Mouse (Mus musculus) MEL (cell line): ENCODE data around the gene Zcchc10. TPM values are rescaled to one million over a fixed set of nuclear protein-coding genes. Genes with fewer than 3 reads are reported as not detected.
A peak's percentile ranks its signal among the peaks of the same experiment; 100 is the strongest.
"Not testable (repeated sequence)": the region's sequence is repeated elsewhere in the genome, so short reads cannot be mapped to it uniquely, and the experiment has no call there.

Experiments used
- DNase-seq: peaks from one replicate; pipeline ENCODE4 v3.0.0; 2011; ENCODE audit warnings: low read depth, low spot score
- H3K27ac ChIP-seq: 2 replicates; pipeline ENCODE4 v1.5.1; 2012; ENCODE audit warnings: low read depth, mild to moderate bottlenecking, control low read depth, low read length, moderate library complexity; ENCODE audit not compliant: control insufficient read depth
- H3K27me3 ChIP-seq, 2 experiments: fragments of 150-350 bp in 1 of 2; sonication (generic) in 1 of 2; 2 replicates each; pipeline ENCODE4 v1.6.1; 2012; ENCODE audit warnings: low read length in 2 of 2, mild to moderate bottlenecking in 2 of 2, improper control_type of control experiment in 1 of 2, moderate library complexity in 1 of 2; ENCODE audit not compliant: insufficient read depth in 2 of 2, control insufficient read depth in 1 of 2
- H3K36me3 ChIP-seq, 2 experiments: 2 replicates each; pipeline ENCODE4 v1.6.1; 2012 to 2014; ENCODE audit warnings: low read length in 2 of 2, improper control_type of control experiment in 1 of 2, inconsistent platforms in 1 of 2, mild to moderate bottlenecking in 1 of 2; ENCODE audit not compliant: insufficient read depth in 2 of 2, control insufficient read depth in 1 of 2
- H3K4me1 ChIP-seq, 2 experiments: fragments of 150-350 bp in 1 of 2; sonication (generic) in 1 of 2; 2 replicates each; pipeline ENCODE4 v1.6.1; 2012; ENCODE audit warnings: low read length in 2 of 2, improper control_type of control experiment in 1 of 2, mild to moderate bottlenecking in 1 of 2; ENCODE audit not compliant: insufficient read depth in 2 of 2, control insufficient read depth in 1 of 2
- H3K4me3 ChIP-seq, 2 experiments: fragments of 150-350 bp in 1 of 2; sonication (generic) in 1 of 2; 2 replicates each; pipeline ENCODE4 v1.5.1; 2012; ENCODE audit warnings: low read depth in 2 of 2, low read length in 2 of 2, mild to moderate bottlenecking in 2 of 2, moderate library complexity in 2 of 2, control low read depth in 1 of 2, improper control_type of control experiment in 1 of 2; ENCODE audit not compliant: control insufficient read depth in 1 of 2, insufficient read depth in 1 of 2
- H3K79me2 ChIP-seq: 2 replicates; pipeline ENCODE4 v1.6.1; 2012; ENCODE audit warnings: mild to moderate bottlenecking, low read length, moderate library complexity; ENCODE audit not compliant: control insufficient read depth, poor library complexity, insufficient read depth
- H3K9ac ChIP-seq: 2 replicates; pipeline ENCODE4 v1.6.1; 2012; ENCODE audit warnings: low read depth, mild to moderate bottlenecking, control low read depth, low read length, moderate library complexity; ENCODE audit not compliant: control insufficient read depth, poor library complexity, severe bottlenecking
- H3K9me3 ChIP-seq: fragments of 150-350 bp; sonication (generic); replicated peaks from 2 replicates; pipeline ENCODE4 v1.6.1; 2012; ENCODE audit warnings: mild to moderate bottlenecking, low read length, improper control_type of control experiment, moderate library complexity; ENCODE audit not compliant: insufficient read depth
- BHLHE40 ChIP-seq: IDR thresholded peaks from 2 replicates; pipeline ENCODE4 v1.6.1; 2012; ENCODE audit warnings: low read depth, mild to moderate bottlenecking, inconsistent platforms, low read length, improper control_type of control experiment, borderline replicate concordance
- EP300 ChIP-seq, 2 experiments: IDR thresholded peaks; 2 replicates each; pipeline ENCODE4 v1.6.1; 2011; ENCODE audit warnings: improper control_type of control experiment in 2 of 2, low read length in 2 of 2, low read depth in 1 of 2, mild to moderate bottlenecking in 1 of 2
- HCFC1 ChIP-seq: IDR thresholded peaks from 2 replicates; pipeline ENCODE4 v1.6.1; 2012; ENCODE audit warnings: low read depth, mild to moderate bottlenecking, inconsistent platforms, low read length, improper control_type of control experiment, moderate library complexity
- MAX ChIP-seq: IDR thresholded peaks from 2 replicates; pipeline ENCODE4 v1.6.1; 2011; ENCODE audit warnings: low read length, improper control_type of control experiment
- MAZ ChIP-seq: IDR thresholded peaks from 2 replicates; pipeline ENCODE4 v1.6.1; 2012; ENCODE audit warnings: low read depth, mild to moderate bottlenecking, inconsistent platforms, low read length, improper control_type of control experiment
- MYB ChIP-seq: IDR thresholded peaks from 2 replicates; pipeline ENCODE4 v1.6.1; 2011; ENCODE audit warnings: mild to moderate bottlenecking, low read depth, low read length, improper control_type of control experiment
- RAD21 ChIP-seq: IDR thresholded peaks from 2 replicates; pipeline ENCODE4 v1.6.1; 2011; ENCODE audit warnings: mild to moderate bottlenecking, low read depth, low read length, improper control_type of control experiment
- RCOR1 ChIP-seq: IDR thresholded peaks from 2 replicates; pipeline ENCODE4 v1.6.1; 2012; ENCODE audit warnings: low read depth, mild to moderate bottlenecking, inconsistent platforms, low read length, improper control_type of control experiment
- SIN3A ChIP-seq: IDR thresholded peaks from 2 replicates; pipeline ENCODE4 v1.6.1; 2012; ENCODE audit warnings: low read length, improper control_type of control experiment, inconsistent platforms
- USF1 ChIP-seq: IDR thresholded peaks from 2 replicates; pipeline ENCODE4 v1.6.1; 2014; ENCODE audit warnings: low read depth, mild to moderate bottlenecking, inconsistent platforms, low read length, improper control_type of control experiment, moderate library complexity
- polyA plus RNA-seq, 2 experiments: library from polyadenylated mRNA; stranded (reverse) in 1 of 2; unstranded in 1 of 2; fragments of >175 nt in 1 of 2; fragments of >200 nt in 1 of 2; gene quantifications; 2 replicates each; pipeline versions ENCODE4 v1.2.1 to v1.2.4; 2012; ENCODE audit warnings: low replicate concordance in 2 of 2, low read depth in 1 of 2; ENCODE audit not compliant: insufficient read length in 2 of 2, insufficient read depth in 1 of 2, missing spikeins in 1 of 2
- total RNA-seq: library from RNA; depleted of rRNA; stranded (reverse); fragments of 300-350 nt; gene quantifications from 2 replicates; pipeline ENCODE4 v1.2.3, GENCODE M21; 2012

The Zcchc10 gene
- total and polyA plus RNA-seq, 3 experiments: 11.6 to 169 (median 36.2) TPM

DNA sequence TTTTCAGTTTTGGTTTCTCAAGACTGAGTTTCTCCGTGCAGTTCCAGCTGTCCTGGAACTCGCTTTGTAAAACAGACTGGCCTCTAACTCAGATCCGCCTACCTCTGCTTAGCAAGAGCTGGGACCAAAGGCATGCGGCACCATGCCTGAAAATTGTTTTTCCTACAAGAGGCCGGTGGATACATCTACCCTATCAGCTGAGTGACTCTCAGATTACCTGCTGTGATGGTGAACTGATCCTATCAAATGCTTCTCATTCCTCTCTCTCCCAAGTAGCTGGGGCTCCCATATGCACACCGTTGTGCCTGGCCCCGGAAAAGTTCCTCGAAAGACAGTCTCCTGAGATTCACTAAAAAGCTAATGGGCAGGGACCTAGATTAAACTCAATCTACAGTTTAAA is 13.2 kb downstream of the Zcchc10 start:
- DNase-seq: no peak
- no peak overlapping the region for H3K4me3 ChIP-seq
- TF ChIP-seq MAX: no peak
- no peak for TF ChIP-seq EP300 (IDR thresholded peaks at IDR 0.05; ENCODE audit: low read depth in 1 of 2, low read length in 2 of 2)
- TF ChIP-seq USF1: no peak
- no peak for TF ChIP-seq BHLHE40
- no peak for TF ChIP-seq RCOR1
- TF ChIP-seq MAZ: no peak
- no peak for TF ChIP-seq RAD21
- TF ChIP-seq, all 39 proteins: peak for 0
- H3K4me1 ChIP-seq: peaks cover 21 to 24% of the 10 kb centered on the region in 2 experiments
- no peak overlapping the region for H3K27ac ChIP-seq
- H3K79me2 ChIP-seq: no peaks in the 10 kb centered on the region
- no peak overlapping the region for H3K9ac ChIP-seq
- peaks cover 4 to 25% of the 10 kb centered on the region in 2 experiments; a peak in 3 of 4 replicates for H3K36me3 ChIP-seq
- H3K27me3 ChIP-seq: no peaks in the 10 kb centered on the region
- H3K9me3 ChIP-seq: no peaks in the 10 kb centered on the region

DNA sequence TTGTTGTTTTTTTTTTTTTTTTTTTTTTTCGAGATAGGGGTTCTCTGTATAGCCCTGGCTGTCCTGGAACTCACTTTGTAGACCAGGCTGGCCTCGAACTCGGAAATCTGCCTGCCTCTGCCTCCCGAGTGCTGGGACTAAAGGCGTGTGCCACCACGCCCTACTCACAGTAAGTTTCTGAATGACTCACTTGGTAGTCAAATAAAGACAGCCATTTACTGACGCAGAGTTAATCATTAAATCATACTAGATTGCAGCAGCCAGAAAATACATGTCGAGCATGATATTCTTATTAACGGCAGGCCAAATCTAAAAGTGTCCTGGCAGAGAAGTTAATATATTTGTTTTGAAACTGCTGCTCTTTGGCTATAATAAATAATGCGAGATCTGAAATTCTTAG is 16.5 kb downstream of the Zcchc10 start:
- not testable (repeated sequence) for H3K4me3 ChIP-seq, DNase-seq, H3K9me3 ChIP-seq, H3K27ac ChIP-seq, H3K79me2 ChIP-seq, H3K9ac ChIP-seq, H3K27me3 ChIP-seq
- peaks cover 29 to 41% of the 10 kb centered on the region in 2 experiments for H3K4me1 ChIP-seq
- peaks cover 0 to 33% of the 10 kb centered on the region in 2 experiments; a peak in 2 of 4 replicates for H3K36me3 ChIP-seq

GRCm38 (mm10) chr11:53342711-53343110 is 18.2 kb downstream of the Zcchc10 start:
- Histone ChIP-seq H3K4me1 (peaks cover 19 to 34% of the 10 kb centered on the region in 2 experiments), H3K9ac (no peak overlapping the region), H3K27ac (no peak overlapping the region), H3K27me3 (no peaks in the 10 kb centered on the region), H3K9me3 (no peaks in the 10 kb centered on the region), H3K36me3 (peaks cover 0 to 26% of the 10 kb centered on the region in 2 experiments; a peak in 2 of 4 replicates), H3K79me2 (no peaks in the 10 kb centered on the region), H3K4me3 (no peak overlapping the region)
- TF ChIP-seq SIN3A (peak; percentile 29; the same call in 1 of the 2 replicates), MYB (no peak), EP300 (IDR thresholded peaks at IDR 0.05; ENCODE audit: low read depth in 1 of 2, low read length in 2 of 2) (0 out of 4 replicates have a peak, but pooled peaks of 1 of the 2 experiments have one; percentile 4), HCFC1 (no peak)
- peak; percentile 55 for DNase-seq
